Mouse (Mus musculus) C2C12 (cell line): Measurements from ENCODE around the gene Cacna2d1. TPM values are rescaled to one million over a fixed set of nuclear protein-coding genes. Genes with fewer than 3 reads are reported as not detected.

Experiments
- H3K27me3 ChIP-seq: one replicate; pipeline ENCODE4 v1.6.1; 2011; ENCODE audit not compliant: control insufficient read depth, insufficient read depth, insufficient read length
- H3K36me3 ChIP-seq: one replicate; pipeline ENCODE4 v1.6.1; 2011; ENCODE audit not compliant: control insufficient read depth, insufficient read depth
- H3K4me3 ChIP-seq: one replicate; pipeline ENCODE4 v1.5.1; 2011; ENCODE audit warnings: mild to moderate bottlenecking, control low read depth; ENCODE audit not compliant: poor library complexity, insufficient read depth, severe bottlenecking
- H3K79me2 ChIP-seq: one replicate; pipeline ENCODE4 v1.6.1; 2011; ENCODE audit not compliant: control insufficient read depth, insufficient read depth
- H3K79me3 ChIP-seq: one replicate; pipeline ENCODE4 v1.6.1; 2011; ENCODE audit warnings: low read depth, control low read depth
- H3ac ChIP-seq: one replicate; pipeline ENCODE3; 2011; ENCODE audit warnings: low read depth; ENCODE audit not compliant: control insufficient read depth, insufficient read length
- CEBPB ChIP-seq: IDR thresholded peaks from one replicate; pipeline ENCODE4 v1.6.1; 2011; ENCODE audit warnings: low read depth, mild to moderate bottlenecking, control low read depth, moderate library complexity
- CTCF ChIP-seq: IDR thresholded peaks from one replicate; pipeline ENCODE4 v1.5.1; 2011; ENCODE audit not compliant: control insufficient read depth, insufficient read depth, insufficient read length
- FOSL1 ChIP-seq: IDR thresholded peaks from one replicate; pipeline ENCODE4 v1.8.0; 2011; ENCODE audit warnings: mild to moderate bottlenecking, low read length; ENCODE audit not compliant: poor library complexity, insufficient read depth, severe bottlenecking
- MAX ChIP-seq: IDR thresholded peaks from one replicate; pipeline ENCODE4 v1.6.1; 2011; ENCODE audit warnings: mild to moderate bottlenecking, control low read depth
- MYOD1 ChIP-seq: IDR thresholded peaks from one replicate; pipeline ENCODE4 v1.6.1; 2011; ENCODE audit warnings: low read depth; ENCODE audit not compliant: control insufficient read depth, insufficient read length
- MYOG ChIP-seq: IDR thresholded peaks from one replicate; pipeline ENCODE4 v1.6.1; 2011; ENCODE audit not compliant: control insufficient read depth, insufficient read length; ENCODE audit errors: extremely low read depth
- USF1 ChIP-seq: IDR thresholded peaks from one replicate; pipeline ENCODE4 v1.6.1; 2011; ENCODE audit warnings: low read depth, mild to moderate bottlenecking, control low read depth, moderate library complexity
- polyA plus RNA-seq: library from polyadenylated mRNA; unstranded; fragments of >200 nt; fragmentation: generic; extraction: Trizol; gene quantifications from one replicate; pipeline ENCODE4 v1.2.1, GENCODE M21; 2012; ENCODE audit warnings: missing spikeins

Cacna2d1 gene
- polyA plus RNA-seq, 1 experiment = 20.4 TPM

- TF ChIP-seq CEBPB = no peak
- TF ChIP-seq CTCF = no peak
- no peak for TF ChIP-seq MAX
- no peak for TF ChIP-seq MYOG
- no peak for TF ChIP-seq FOSL1
- TF ChIP-seq MYOD1 = no peak
- no peak for TF ChIP-seq USF1
- no peaks in the 10 kb centered on the region for H3K79me3 ChIP-seq
These were observed 305.8 kb downstream of the Cacna2d1 start for GRCm38 (mm10) chr5:16240255-16240654.

GRCm38 (mm10) chr5:16243599-16243998, 309.1 kb downstream of the Cacna2d1 start:
- Histone ChIP-seq H3K79me3 (no peaks in the 10 kb centered on the region), H3K4me3 (no peak overlapping the region), H3K79me2 (no peaks in the 10 kb centered on the region), H3K27me3 (no peaks in the 10 kb centered on the region), H3K36me3 (no peaks in the 10 kb centered on the region), H3ac (no peak overlapping the region)
- TF ChIP-seq CEBPB (no peak), USF1 (no peak), MYOG (no peak), MYOD1 (no peak), MAX (no peak), FOSL1 (no peak), CTCF (no peak)

More at GRCm38 (mm10) chr5:16240255-16240654, 305.8 kb downstream of the Cacna2d1 start:
- Histone ChIP-seq H3K4me3 (no peak overlapping the region), H3K79me2 (no peaks in the 10 kb centered on the region), H3K27me3 (no peaks in the 10 kb centered on the region), H3ac (no peak overlapping the region), H3K36me3 (no peaks in the 10 kb centered on the region)

DNA sequence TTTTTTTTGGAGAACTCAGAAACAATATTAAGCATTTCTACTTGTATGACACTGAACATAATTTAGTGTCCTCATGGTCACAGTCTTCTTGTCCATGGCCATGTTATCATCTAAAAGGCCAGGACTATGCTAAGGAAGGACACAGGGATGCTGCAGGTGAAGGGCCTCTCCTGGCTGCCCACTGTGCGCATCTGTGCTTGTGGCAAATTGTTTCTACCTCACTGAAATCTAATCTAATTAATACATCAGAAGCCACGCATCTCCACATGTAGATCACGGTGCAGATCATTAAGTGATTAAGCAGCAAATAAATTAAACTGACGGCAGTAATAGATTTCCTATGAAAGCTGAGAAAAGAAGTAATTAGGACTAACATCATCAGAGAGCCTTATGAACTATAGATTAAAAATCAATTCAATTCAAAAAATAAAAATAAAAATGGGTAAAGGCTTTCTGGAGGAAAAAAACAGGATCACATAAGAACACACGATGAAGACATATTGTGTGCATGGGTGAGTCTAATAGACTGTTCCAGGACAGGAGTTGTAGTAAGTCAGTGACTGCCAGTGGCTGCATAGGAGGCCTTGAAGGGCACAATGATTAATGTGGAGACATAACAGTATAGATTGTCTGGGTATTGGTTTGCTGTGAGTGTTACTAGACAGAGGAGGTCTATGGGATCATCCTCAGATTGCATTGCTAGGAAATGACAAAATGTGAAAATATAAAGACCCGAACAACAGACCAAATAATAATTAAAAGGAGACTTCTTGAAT, 318.4 kb downstream of the Cacna2d1 start:
- Histone ChIP-seq H3K79me2 (no peaks in the 10 kb centered on the region), H3K4me3 (no peak overlapping the region), H3ac (no peak overlapping the region), H3K27me3 (no peaks in the 10 kb centered on the region), H3K36me3 (no peaks in the 10 kb centered on the region), H3K79me3 (no peaks in the 10 kb centered on the region)
- TF ChIP-seq MYOG = no peak
- no peak for TF ChIP-seq USF1
- no peak for TF ChIP-seq MYOD1
- no peak for TF ChIP-seq CTCF
- no peak for TF ChIP-seq FOSL1
- no peak for TF ChIP-seq CEBPB
- no peak for TF ChIP-seq MAX

- TF ChIP-seq MAX (no peak), FOSL1 (no peak), CEBPB (no peak), CTCF (no peak), MYOG (no peak), MYOD1 (no peak), USF1 (no peak)
- no peak overlapping the region for H3K4me3 ChIP-seq
- no peaks in the 10 kb centered on the region for H3K27me3 ChIP-seq
- H3K79me3 ChIP-seq = no peaks in the 10 kb centered on the region
- H3K79me2 ChIP-seq = no peaks in the 10 kb centered on the region
- no peaks in the 10 kb centered on the region for H3K36me3 ChIP-seq
- H3ac ChIP-seq = no peak overlapping the region
These were observed 319.3 kb downstream of the Cacna2d1 start for GRCm38 (mm10) chr5:16253768-16254167.

DNA sequence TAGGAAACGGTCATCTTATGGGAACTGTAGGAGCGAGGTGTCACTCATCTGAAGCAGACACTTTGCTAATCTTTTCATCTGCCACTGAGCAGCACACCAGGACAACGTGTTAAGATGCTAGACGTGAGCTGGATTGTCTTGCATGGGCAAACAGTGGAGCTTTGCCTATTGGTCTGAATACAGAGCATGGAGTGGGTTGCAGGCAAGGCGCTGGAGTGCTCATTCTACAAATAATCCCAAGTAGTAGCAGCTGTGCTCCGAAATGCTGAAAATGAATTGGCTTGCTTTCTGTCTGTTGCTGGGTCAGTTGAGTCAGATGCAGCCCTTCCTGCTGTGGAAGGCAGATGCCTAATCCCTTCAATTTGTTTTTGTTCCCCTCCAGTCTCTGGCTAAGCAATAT, 330.9 kb downstream of the Cacna2d1 start:
- TF ChIP-seq USF1 = no peak
- TF ChIP-seq MYOG = no peak
- no peak for TF ChIP-seq MAX
- no peak for TF ChIP-seq MYOD1
- no peak for TF ChIP-seq CTCF
- TF ChIP-seq CEBPB = no peak
- TF ChIP-seq FOSL1 = no peak
- no peak overlapping the region for H3K4me3 ChIP-seq
- H3ac ChIP-seq = no peak overlapping the region
- H3K79me2 ChIP-seq = no peaks in the 10 kb centered on the region
- H3K27me3 ChIP-seq = no peaks in the 10 kb centered on the region
- H3K36me3 ChIP-seq = peaks cover 3% of the 10 kb centered on the region
- H3K79me3 ChIP-seq = no peaks in the 10 kb centered on the region
